Mouse (Mus musculus) ES-Bruce4 (cell line): ENCODE results near the gene Prss27.

Experiments
- CTCF ChIP-seq: IDR thresholded peaks from one replicate; pipeline ENCODE4 v1.8.1; 2011; ENCODE audit warnings: low read depth, low read length
- EP300 ChIP-seq: IDR thresholded peaks from 2 replicates; pipeline ENCODE4 v1.6.1; 2011; ENCODE audit warnings: low read depth, low read length; ENCODE audit not compliant: insufficient read depth
- POLR2A ChIP-seq: IDR thresholded peaks from one replicate; pipeline ENCODE4 v1.8.1; 2011; ENCODE audit warnings: low read length; ENCODE audit not compliant: insufficient read depth

- TF ChIP-seq CTCF (no peak), EP300 (no peak), POLR2A (no peak)
Measured at GRCm38 (mm10) chr17:24056636-24057625, 19.0 kb downstream of the Prss27 start.
